Mouse (Mus musculus): ENCODE results near the gene Slc39a11.

DNA sequence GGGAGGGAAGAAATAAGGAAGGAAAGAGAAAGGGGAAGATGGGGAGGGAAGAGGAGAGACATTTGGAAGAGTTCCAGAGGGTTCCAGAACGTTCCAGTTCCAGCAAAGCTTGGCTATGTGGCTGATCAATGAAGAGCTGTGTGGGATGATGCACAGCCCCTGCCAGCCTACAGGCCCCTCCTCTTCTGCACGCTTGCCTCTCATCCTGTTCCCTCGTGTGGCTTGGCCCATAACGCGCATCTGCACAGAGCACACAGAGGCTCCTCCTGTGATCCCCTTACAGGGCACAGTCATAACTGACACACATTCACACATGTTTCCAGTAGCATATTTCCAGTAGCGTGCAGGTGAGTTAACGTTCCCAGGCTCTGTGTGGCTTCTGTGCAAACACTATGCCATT lies 139.6 kb downstream of the Slc39a11 start:
- TF ChIP-seq POLR2A (IDR thresholded peaks at IDR 0.05; ENCODE audit: low read depth, low read length) (no peak), CTCF (IDR thresholded peaks at IDR 0.05; ENCODE audit: extremely low read depth, insufficient read length, insufficient replicate concordance, low read depth, low read length) (no peak)

Data from small intestine, adult 2 months (tissue).